Mouse (Mus musculus) right cerebral cortex, postnatal 10 days (tissue): ENCODE results near the gene Plppr5.

Experiments
- DNase-seq, 2 experiments: peaks; one replicate each; pipeline ENCODE4 v3.0.0; 2021; ENCODE audit warnings: low spot score in 2 of 2

Plppr5 gene

GRCm38 (mm10) chr3:117574529-117575252, at the start of gene Plppr5:
TSS of gene Plppr5 (plus strand) at chr3:117574836.
- peak; percentile 75 to 77 for DNase-seq

DNA sequence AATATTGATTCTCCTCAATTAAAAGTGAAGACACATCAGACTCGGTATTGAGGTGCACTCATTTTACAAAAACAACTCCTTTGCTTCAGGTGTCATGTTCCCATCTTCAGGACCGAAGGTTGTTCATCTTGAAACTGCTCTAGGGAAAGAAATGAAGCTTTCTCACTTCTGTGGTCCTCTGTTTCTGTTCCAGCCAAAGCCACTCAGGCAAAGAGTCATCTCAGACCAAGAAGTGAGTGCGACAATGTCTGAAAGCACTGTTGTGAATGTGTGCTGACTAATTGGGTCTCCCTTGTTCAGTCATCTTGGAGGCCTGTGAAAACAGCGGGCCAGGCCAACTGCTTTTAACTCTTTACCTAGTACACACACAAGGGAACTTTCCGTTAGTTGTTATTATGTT, 24.7 kb upstream of the Plppr5 start:
- no peak for DNase-seq

- no peak for DNase-seq
These were observed 24.1 kb upstream of the Plppr5 start for GRCm38 (mm10) chr3:117550526-117550925.

DNA sequence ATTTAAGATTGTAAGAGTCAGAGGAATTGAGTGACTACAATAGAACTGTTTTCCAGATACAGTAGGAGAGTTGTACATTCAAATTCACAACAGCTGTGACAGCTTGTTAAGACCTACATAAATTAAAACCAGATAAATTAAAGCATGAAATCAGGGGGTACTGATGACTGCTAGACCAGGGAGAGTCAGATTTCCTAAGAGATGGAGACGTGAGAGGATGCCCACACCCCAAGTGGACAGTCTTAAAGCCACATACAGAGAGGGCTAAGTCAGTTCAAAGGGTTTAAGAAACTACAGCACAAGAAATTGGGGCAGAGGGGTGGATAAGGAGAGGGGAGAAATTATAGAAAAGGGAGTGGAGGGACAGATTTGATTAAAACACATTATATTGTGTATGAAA, 17.7 kb upstream of the Plppr5 start:
- DNase-seq, result no peak

GRCm38 (mm10) chr3:117575253-117575927, 754 bp downstream of the Plppr5 start:
- peak; percentile 71 to 74 for DNase-seq

DNA sequence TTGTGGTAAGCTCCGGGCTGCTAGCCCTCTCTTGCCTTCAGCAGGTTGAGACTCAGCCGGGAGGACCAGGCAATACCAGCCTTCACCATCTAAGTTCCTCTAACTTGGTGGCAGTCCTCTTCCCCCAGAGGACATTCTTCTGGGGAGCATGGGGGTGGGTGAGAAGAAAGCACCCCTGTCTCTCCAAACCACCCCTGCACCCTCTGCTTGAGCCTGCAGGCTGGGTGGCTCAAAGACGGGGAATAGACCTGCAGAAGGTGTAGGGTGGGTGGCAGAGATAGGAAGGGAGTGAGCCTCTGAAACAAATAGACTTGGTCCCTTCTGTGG, 1.3 kb downstream of the Plppr5 start:
- DNase-seq, result no peak

GRCm38 (mm10) chr3:117577349-117577748, 2.7 kb downstream of the Plppr5 start:
- DNase-seq, result peak; percentile 56 to 65

DNA sequence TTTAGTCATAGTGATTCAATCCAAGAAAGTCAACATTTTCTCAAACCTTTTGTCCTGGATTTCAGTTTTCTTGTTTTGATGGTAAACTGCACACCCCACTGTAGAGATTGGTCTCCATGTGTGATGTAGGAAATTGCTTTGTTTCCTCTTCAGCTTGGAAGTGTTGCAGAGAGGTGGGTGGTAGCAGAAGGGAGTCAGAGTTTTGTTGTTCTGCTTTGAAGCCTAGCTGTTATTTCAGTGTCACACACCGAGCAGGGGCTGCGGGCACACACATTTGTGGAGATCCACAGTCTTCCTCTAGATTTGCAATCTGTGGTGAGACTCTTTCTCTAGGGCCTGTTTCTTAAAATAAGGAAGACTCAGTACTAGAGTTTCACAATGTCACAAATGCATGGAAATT, 8.0 kb downstream of the Plppr5 start:
- DNase-seq, result no peak

GRCm38 (mm10) chr3:117602404-117602803, 27.8 kb downstream of the Plppr5 start:
- DNase-seq, result no peak

GRCm38 (mm10) chr3:117603458-117603857, 28.8 kb downstream of the Plppr5 start:
- no peak for DNase-seq

DNA sequence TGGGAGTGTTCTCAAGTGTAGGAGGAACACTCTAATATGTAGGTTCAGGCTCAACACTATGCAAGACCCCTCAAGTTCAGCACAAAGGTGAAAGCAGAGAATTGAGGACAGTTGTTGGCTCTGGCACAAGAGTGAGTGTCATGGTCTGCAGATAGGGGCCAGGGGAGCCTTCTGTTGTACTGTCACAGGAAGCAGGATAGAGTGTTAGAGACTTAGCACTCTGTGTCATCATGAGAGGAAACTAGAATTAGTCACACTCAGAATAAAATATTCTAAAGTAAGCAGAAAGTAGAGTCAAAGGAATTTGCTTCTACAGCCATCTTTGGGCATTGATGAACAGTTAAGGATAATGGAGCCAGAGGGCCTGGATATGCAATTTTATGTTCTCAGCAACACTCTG, 31.7 kb downstream of the Plppr5 start:
- DNase-seq, result no peak

- DNase-seq, result no peak
These were observed 36.8 kb downstream of the Plppr5 start for GRCm38 (mm10) chr3:117611453-117611852.

DNA sequence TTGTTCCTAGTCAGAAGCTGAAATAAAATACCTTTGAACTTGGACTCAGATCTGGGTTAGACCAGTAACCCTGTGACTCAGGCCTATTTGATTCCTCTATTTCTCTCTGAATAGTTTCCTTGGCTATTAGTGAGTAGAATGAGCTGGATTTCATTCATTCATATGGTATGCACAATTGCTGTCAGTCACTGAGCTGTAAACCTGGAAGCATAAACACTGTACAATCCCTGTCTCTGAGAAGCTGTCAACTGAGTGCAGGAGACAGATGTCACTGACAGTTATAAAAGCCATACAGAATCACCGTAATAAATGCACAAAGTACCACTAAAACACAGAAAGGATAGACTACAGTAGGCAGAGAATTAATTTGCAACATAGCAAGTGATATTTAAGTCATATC, 40.2 kb downstream of the Plppr5 start:
- DNase-seq, result no peak

GRCm38 (mm10) chr3:117625257-117626001, 50.8 kb downstream of the Plppr5 start:
- no peak for DNase-seq

DNA sequence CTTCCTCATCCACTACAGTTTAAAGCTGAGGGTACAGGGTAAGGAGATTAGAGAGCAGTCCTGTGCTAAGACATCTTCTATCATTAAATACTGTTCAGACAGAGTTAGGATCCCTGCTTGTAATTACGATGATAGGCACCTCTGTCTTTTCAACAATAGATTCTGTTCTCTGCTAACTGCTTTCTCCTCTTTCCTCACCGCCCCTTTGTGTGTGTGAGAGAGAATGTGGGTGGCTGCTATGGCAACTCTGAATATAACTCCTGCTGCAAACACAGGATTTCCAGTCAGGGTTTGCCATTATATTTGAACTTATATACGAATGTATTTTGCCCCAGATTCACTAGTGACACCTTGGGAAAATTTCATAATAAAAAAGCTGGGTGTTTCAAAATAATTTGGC, 54.2 kb downstream of the Plppr5 start:
- peak; percentile 63 to 79 for DNase-seq

- DNase-seq, result no peak
These were observed 55.7 kb downstream of the Plppr5 start for GRCm38 (mm10) chr3:117630332-117630731.

DNA sequence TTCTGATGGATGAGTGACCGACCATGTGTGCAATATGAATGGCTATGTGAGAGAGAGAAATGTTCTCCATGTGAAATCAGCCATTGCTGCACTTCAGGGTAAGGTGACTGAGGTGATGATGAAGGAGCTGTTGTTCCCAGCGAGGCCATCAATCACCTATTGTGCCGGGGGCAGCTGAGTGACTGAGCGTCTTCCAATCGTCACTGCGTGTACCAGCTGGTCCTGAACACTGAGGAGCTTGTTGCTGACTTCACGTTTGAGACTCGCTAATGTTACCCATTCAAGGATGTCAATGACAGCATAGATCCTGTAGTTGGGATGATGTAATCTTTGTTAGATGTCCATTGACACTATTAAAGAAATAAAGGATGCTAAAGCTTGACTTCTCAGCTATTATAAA, 74.0 kb downstream of the Plppr5 start:
- peak; percentile 34 to 45 for DNase-seq

GRCm38 (mm10) chr3:117664316-117664715, 89.7 kb downstream of the Plppr5 start:
- no peak for DNase-seq

- DNase-seq, result no peak
These were observed 104.6 kb downstream of the Plppr5 start for GRCm38 (mm10) chr3:117679189-117679588.

DNA sequence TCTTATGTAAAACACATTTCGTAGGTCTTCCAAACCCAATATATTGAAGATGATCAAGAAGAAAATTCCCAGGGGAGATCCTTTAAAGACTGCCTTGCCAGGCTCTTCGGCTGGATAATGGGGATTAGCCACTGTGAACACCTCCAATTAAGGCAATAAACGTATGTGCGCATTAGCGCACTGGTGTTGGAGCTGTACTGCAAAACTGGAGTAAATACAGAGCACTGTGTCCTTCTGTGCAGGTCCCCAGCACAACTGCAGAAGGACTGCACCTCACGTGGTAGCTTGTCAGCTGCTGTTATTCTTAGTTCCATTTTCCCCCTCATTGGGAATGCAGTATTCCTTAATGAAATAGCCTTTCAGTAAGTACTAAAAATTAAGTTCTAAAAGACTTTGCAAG, 110.0 kb downstream of the Plppr5 start:
- no peak for DNase-seq

DNA sequence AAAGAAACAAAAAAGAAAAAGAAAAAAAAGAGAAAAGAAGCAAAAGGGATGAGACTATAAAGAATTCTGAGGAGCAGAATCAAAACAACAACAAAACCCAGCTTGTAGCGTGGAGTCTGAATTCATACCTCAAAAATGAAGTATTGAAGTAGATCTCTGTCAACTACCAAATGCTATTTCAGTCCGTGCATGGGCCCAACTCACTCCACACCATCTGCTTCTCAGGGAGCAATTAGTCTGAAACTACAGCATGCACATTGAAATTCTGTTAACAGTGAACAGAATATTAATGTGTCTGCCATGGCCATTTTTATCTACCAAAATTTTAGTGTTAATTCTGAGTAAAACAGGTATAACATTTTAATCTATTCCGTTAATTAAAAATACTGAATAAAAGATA, 111.4 kb downstream of the Plppr5 start:
- DNase-seq, result peak in 1 of 2 experiments; percentile 45

DNA sequence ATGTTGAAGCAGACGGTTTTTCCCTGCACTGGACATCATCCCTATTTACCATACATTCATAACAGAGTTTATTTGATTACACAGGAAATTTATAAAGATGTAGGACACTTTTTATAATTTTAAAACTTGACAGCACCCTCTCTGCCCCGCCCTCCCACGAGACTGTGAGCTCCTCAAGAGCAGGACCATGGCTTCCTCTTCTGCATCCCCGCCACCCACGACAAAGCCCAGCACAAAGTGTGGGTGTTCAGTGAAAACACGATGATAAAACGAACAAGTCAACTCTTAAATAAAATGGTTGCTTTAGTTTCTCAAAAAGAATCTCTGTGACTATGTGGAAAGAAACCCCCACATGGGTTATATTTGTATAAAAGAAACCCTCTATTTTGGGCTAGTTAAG, 112.0 kb downstream of the Plppr5 start:
- DNase-seq, result peak; percentile 39 to 40

GRCm38 (mm10) chr3:117694736-117695135, 120.1 kb downstream of the Plppr5 start:
- no peak for DNase-seq
